Mouse (Mus musculus): ENCODE measurements around the gene Plekha3.

- TF ChIP-seq CTCF (conservative IDR thresholded peaks at IDR 0.05; ENCODE audit: low read length) (no peak), NANOG (IDR thresholded peaks at IDR 0.05; ENCODE audit: borderline replicate concordance, low read length) (no peak), POU5F1 (IDR thresholded peaks at IDR 0.05; ENCODE audit: borderline replicate concordance, low read length) (no peak)
Observed at GRCm38 (mm10) chr2:76659419-76659818, 15.7 kb upstream of the Plekha3 start.
